Mouse (Mus musculus) heart, embryonic 13.5 days (tissue): Measurements from ENCODE around the gene Specc1. TPM values are rescaled to one million over a fixed set of nuclear protein-coding genes. Genes with fewer than 3 reads are reported as not detected.

Experiments used
- ATAC-seq: fragments of 200-750 bp; cut with Nextera tagmentation; 2 replicates; pipeline ENCODE4 v1.8.0; 2017; ENCODE audit warnings: moderate TSS enrichment; ENCODE audit not compliant: insufficient number of reproducible peaks, low FRiP score, low TSS enrichment; ENCODE audit errors: extremely low read depth
- H3K27ac ChIP-seq: fragments of 300-500 bp; sonication (generic); replicated peaks from 2 replicates; pipeline ENCODE4 v1.5.1; 2015; ENCODE audit warnings: moderate library complexity, mild to moderate bottlenecking, inconsistent platforms
- H3K27me3 ChIP-seq: fragments of 300-500 bp; sonication (generic); replicated peaks from 2 replicates; pipeline ENCODE4 v1.6.1; 2015; ENCODE audit warnings: mild to moderate bottlenecking, inconsistent platforms
- H3K36me3 ChIP-seq: fragments of 300-500 bp; sonication (generic); 2 replicates; pipeline ENCODE4 v1.6.1; 2015; ENCODE audit warnings: mild to moderate bottlenecking, inconsistent platforms
- H3K4me1 ChIP-seq: fragments of 300-500 bp; sonication (generic); 2 replicates; pipeline ENCODE4 v1.6.1; 2015; ENCODE audit warnings: inconsistent platforms
- H3K4me2 ChIP-seq: fragments of 300-500 bp; sonication (generic); 2 replicates; pipeline ENCODE4 v1.6.1; 2015; ENCODE audit warnings: inconsistent platforms, mild to moderate bottlenecking, moderate library complexity
- H3K4me3 ChIP-seq: fragments of 300-500 bp; sonication (generic); 2 replicates; pipeline ENCODE4 v1.5.1; 2015; ENCODE audit warnings: moderate library complexity, mild to moderate bottlenecking, inconsistent platforms
- H3K9ac ChIP-seq: fragments of 300-500 bp; sonication (generic); 2 replicates; pipeline ENCODE4 v1.6.1; 2015; ENCODE audit warnings: inconsistent platforms, mild to moderate bottlenecking, moderate library complexity
- H3K9me3 ChIP-seq: fragments of 300-500 bp; sonication (generic); 2 replicates; pipeline ENCODE4 v1.6.1; 2016; ENCODE audit warnings: inconsistent platforms
- WGBS: fragments of 180-500 bp; shearing (Covaris S2); methylation state at CpG from one replicate; pipeline ENCODE4 v1.1.7; 2015; ENCODE audit warnings: mixed read lengths; 5-methylcytosine and 5-hydroxymethylcytosine counted together
- polyA plus RNA-seq: library from polyadenylated mRNA; unstranded; fragments of >200 nt; fragmentation: Nextera tagmentation; extraction: Ambion mirVana; gene quantifications from 2 replicates; pipeline ENCODE4 v1.2.1, GENCODE M21; 2015

The Specc1 gene
- 12.2 and 13.1 TPM in 2 replicates for polyA plus RNA-seq

DNA sequence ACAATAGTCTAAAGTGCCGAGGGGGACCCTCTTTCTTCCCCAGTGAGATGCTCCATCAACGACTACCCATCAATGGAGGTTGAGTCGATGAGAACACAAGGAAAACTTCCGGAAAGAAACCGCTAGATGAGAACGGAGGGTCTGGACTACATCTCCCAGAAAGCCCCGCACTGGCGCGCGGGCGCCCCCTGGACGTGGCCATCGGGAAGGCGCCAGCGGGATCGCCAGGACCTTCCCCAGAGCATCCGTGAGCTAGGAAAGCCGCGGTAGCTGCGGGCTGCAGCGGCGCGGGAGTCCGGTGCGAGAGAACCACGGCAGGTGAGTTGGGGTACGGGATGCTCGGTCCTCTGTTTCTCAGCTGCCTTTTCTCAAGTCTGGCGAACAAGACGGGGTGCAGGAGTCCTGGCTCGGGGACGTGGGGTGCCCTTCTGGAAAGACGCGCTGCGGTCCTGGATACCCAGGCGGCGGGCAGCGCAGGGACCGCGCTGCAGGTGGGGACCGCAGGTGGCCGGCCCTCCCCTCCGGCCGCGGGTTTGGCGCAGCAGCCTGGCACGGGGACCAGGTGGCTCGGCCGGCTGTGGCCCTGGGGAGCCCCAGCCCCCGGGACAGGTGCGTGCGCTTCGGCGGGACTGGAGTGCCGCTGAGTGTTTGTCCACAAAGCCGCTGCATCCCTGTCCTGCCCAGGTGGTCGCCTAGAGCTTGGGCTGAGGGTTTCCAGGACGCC is at the start of gene Specc1:
TSS of gene Specc1 (plus strand) at position 192 of the 724 bp plus-strand sequence.
- under 1% methylated on average over 58 of the region's 58 CpGs for WGBS
- peak within 1 kb of the TSS; percentile 100 for H3K4me2 ChIP-seq

DNA sequence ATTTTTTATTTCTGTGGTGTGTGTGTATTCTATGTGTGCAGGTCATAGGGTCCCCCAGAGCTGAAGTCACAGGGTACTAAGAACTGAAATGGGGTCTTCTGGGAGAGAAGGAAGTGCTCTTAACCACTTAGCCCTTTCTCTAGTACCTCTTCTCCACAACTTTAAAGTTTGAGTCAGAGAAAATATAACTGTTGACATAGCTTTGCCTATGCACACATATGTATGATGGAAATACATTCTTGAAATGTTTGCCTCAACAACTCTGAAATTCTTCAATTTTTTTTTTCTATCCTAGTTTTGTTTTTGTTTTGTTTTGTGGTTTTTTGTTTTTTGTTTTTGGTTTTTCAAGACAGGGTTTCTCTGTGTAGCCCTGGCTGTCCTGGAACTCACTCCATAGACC is 48.2 kb upstream of the Specc1 start:
- H3K36me3 ChIP-seq = peaks cover 88% of the 10 kb centered on the region
- no peak overlapping the region for H3K4me3 ChIP-seq
- no peak overlapping the region for H3K9ac ChIP-seq
- no peak overlapping the region for H3K27ac ChIP-seq
- no peaks in the 10 kb centered on the region for H3K4me1 ChIP-seq
- H3K27me3 ChIP-seq = no peaks in the 10 kb centered on the region
- H3K4me2 ChIP-seq = no peak overlapping the region
- no peaks in the 10 kb centered on the region for H3K9me3 ChIP-seq
- ATAC-seq = no peak

More for the DNA sequence above, at the start of gene Specc1:
- Histone ChIP-seq H3K4me3 (peak within 1 kb of the TSS; percentile 70), H3K27ac (no peak within 1 kb of the TSS), H3K27me3 (peaks cover 30% of the 10 kb centered on the region), H3K9ac (peak within 1 kb of the TSS; percentile 78), H3K36me3 (no peaks in the 10 kb centered on the region), H3K9me3 (no peaks in the 10 kb centered on the region), H3K4me1 (peaks cover 8% of the 10 kb centered on the region)
- peak; percentile 48; the same call in 1 of the 2 replicates for ATAC-seq

DNA sequence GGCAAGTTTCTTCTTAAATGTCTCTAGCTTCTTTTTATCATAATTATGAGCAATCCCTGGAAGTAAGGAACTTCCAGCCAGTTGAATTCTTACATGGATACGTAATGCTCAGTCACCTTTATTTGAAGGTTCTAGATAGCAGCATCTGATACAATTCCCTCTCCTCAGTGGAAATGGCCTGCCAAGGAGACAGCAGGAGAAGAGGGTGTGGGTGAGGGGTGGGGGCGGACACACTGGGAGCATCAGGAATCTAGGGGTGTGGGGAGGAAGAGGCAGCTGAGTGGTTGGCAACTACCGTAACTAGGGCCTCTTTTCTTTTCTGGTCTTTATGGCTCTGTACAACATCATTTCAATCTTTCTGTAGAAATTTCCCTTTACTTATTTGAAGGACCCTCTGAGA is 36.9 kb upstream of the Specc1 start:
- Histone ChIP-seq H3K27me3 (no peaks in the 10 kb centered on the region), H3K4me2 (no peak overlapping the region), H3K4me1 (peaks cover 22% of the 10 kb centered on the region), H3K27ac (no peak overlapping the region), H3K4me3 (no peak overlapping the region), H3K9me3 (no peaks in the 10 kb centered on the region), H3K36me3 (peaks cover 44% of the 10 kb centered on the region), H3K9ac (no peak overlapping the region)
- WGBS = 94% methylated on average over 3 of the region's 3 CpGs
- ATAC-seq = no peak

DNA sequence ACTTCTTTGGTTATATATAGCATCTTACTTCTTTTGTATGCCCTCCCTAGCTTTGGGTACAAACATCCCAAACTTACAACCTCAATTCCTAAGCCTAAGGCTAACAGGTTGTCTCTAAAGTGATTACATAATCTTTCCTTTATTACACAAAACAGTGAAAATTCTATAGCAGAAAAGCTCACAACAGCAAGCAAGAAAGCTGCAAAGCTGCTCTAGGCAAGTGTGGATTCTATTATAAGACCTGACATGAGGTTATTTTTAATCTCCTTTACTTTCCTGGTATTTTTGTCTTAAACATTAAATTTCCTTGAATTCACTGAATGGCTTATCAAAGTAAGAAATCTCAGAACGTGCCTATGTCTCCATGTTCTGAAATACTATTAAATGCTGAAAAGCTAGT is 33.3 kb upstream of the Specc1 start:
- Histone ChIP-seq H3K9me3 (no peaks in the 10 kb centered on the region), H3K9ac (no peak overlapping the region), H3K27me3 (no peaks in the 10 kb centered on the region), H3K36me3 (peaks cover 31% of the 10 kb centered on the region), H3K27ac (no peak overlapping the region), H3K4me1 (peaks cover 34% of the 10 kb centered on the region), H3K4me2 (no peak overlapping the region), H3K4me3 (no peak overlapping the region)
- ATAC-seq = no peak
- 41% methylated on average over 1 of the region's 1 CpGs for WGBS

DNA sequence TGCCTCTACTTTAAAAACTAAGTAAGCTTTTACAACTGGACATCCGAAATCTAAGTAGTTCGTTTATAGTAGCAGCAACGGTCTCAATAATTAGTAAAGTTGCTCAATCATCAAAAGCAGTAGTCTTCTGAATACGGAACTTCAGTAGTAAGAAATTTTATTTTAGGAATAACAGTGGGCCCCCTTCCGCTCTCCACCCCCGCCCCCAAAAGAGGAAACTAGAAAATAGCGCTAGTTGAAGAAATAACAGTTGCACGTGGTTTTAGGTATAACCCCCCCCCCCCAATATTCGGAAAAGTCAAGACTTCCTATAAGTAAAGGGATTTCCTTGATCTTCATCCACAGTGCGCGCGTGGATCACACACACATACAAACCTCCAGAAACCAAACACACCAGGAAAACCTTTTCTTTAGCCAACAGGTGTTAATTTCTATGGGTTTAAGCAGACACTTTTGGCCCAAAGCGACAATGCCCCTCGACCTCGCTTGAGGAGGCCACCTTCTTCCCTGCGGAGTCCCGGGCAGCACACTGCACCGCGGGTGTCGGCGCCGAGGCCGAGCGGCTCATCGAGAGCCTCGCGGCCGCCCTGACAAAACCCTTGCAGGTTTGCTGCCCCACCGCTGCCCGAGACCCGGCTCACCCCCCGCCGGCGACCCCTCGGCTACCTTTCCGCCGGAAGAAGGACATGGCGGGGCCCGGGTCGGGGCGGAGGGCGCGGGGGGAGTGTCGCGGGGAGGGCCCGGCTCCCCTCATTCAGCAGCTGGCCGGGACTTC is 27.1 kb upstream of the Specc1 start:
- peak overlapping the region; percentile 98 for H3K27ac ChIP-seq
- peak overlapping the region; percentile 91 for H3K4me3 ChIP-seq
- ATAC-seq = peak; percentile 50; the same call in 1 of the 2 replicates
- peaks cover 9% of the 10 kb centered on the region for H3K36me3 ChIP-seq
- H3K9ac ChIP-seq = peak overlapping the region; percentile 96
- no peaks in the 10 kb centered on the region for H3K27me3 ChIP-seq
- peak overlapping the region; percentile 80 for H3K4me2 ChIP-seq
- WGBS = 2% methylated on average over 47 of the region's 47 CpGs
- H3K4me1 ChIP-seq = peaks cover 32% of the 10 kb centered on the region
- no peaks in the 10 kb centered on the region for H3K9me3 ChIP-seq

DNA sequence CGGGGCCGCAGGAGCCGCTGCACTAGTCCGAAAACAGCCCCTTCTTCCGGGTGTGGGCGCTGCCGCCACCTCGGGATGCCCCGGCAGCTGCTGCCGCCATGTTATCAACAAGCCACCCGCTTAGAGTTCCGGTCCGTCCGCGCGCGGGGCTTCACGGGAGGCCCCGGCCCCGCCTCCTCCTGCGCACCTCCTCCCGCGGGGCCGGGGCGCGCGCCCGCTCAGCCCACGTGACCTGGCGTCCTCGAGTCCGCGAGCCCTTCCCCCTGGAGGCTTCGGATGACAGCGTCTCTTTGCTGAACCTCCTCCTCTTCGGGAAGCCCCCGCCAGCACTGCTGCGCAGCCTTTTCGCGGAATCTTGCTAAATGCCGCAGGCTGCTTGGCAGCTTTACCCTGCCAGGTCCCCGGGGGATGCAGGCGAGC is 26.5 kb upstream of the Specc1 start, which contains the start of gene Akap10:
TSS of gene Akap10 (minus strand) at position 155 of the 420 bp plus-strand sequence.
- Histone ChIP-seq H3K27me3 (no peaks in the 10 kb centered on the region), H3K9me3 (no peaks in the 10 kb centered on the region), H3K36me3 (peaks cover 9% of the 10 kb centered on the region), H3K4me3 (peak within 1 kb of the TSS; percentile 91), H3K4me1 (peaks cover 28% of the 10 kb centered on the region), H3K9ac (peak within 1 kb of the TSS; percentile 96), H3K4me2 (peak within 1 kb of the TSS; percentile 80), H3K27ac (peak within 1 kb of the TSS; percentile 98)
- under 1% methylated on average over 43 of the region's 43 CpGs for WGBS
- ATAC-seq = peak; percentile 94

DNA sequence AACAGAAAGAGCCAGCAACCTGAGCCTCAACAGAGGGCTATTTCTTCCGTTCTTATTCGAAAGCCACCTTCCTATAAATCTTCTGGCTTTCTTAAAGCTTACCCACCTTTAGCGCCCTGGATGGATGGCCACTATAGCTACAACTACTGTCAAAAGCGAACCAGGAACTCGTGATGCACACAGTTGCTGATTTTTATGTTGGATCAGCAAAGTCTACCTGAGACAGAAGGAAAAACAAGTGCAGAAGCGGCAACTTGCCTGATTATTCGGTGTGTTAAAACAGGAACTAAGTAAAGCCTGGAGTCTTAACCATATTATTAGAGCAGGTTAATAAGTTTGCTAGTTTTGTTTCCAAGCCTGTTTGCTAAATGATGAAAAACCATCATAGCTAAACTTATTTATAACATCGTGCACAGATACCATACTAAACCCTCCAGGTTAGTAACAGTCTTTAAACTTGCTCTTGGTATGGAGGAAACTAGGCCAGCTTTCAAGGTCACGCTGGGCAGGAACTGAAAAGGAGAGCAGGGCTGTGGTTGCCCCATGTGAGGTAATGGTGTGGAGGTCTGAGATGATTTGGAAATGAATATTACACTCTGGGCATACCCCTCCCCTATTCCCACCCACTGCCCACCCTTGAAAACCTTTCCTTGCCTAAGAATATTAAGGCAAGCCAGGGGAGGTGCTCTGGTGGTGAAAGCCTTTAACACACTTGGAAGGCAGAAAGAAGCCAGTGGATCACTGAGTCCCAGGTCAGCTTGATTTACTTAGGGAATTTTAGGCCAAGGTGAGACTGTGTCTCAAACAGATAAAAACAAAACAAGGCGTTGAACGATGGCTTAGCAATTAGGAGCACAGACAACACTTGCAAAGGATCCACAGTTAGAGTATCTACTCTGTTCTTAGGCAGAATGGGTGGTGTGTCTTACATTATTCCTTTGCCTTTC is 25.6 kb upstream of the Specc1 start:
- Histone ChIP-seq H3K9ac (peak overlapping the region; percentile 96), H3K4me2 (peak overlapping the region; percentile 80), H3K27ac (peak overlapping the region; percentile 98), H3K4me1 (peaks cover 22% of the 10 kb centered on the region), H3K27me3 (no peaks in the 10 kb centered on the region), H3K36me3 (peaks cover 9% of the 10 kb centered on the region), H3K4me3 (peak overlapping the region; percentile 91), H3K9me3 (no peaks in the 10 kb centered on the region)
- ATAC-seq = 0 out of 2 replicates have a peak, but pooled peaks have one; percentile 4
- WGBS = 19% methylated on average over 11 of the region's 11 CpGs

DNA sequence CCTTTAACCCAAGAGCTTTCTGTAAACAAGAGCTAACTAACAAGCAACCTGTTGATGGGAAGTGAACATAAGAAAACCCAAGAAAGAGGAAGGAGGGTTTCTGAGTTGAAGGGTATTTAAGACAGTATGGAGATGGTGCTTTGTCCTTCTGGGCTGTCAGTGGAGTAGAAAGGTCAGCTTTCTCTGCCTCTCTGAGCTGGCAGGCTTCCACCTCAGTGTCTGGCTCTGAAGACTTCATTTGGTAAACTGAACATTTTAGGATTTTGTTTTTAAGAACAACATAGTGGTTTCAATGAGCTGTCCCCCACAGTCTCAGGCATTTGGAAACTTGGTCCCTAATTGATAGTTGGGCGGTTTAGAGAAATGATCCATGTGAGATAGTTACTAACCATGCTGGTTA is 18.8 kb upstream of the Specc1 start:
- Histone ChIP-seq H3K4me2 (no peak overlapping the region), H3K27ac (no peak overlapping the region), H3K4me1 (no peaks in the 10 kb centered on the region), H3K36me3 (no peaks in the 10 kb centered on the region), H3K27me3 (peaks cover 3% of the 10 kb centered on the region; the same call in 1 of the 2 replicates), H3K9me3 (no peaks in the 10 kb centered on the region), H3K4me3 (no peak overlapping the region), H3K9ac (no peak overlapping the region)
- WGBS = 74% methylated on average over 1 of the region's 1 CpGs
- no peak for ATAC-seq

DNA sequence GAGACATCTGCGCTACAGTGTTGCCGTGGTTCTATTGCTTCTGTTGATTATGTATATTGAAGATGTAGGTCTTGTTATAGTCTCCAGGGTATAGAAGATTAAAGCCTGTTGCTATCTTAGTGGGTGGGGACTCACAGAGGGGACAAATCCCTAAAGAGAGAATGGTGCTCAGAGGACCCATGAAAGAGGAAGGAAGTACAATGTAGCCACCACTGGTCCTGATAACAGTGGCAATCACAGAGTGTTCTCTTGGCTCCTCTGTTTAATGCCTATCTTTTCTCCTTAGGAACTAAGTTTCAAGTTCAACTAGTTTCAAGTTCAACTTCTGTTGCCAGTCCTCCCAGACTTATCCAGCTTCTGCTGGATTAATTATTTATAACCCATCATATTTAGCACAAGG is 13.7 kb upstream of the Specc1 start:
- no peaks in the 10 kb centered on the region for H3K4me1 ChIP-seq
- H3K27ac ChIP-seq = no peak overlapping the region
- H3K4me3 ChIP-seq = no peak overlapping the region
- H3K36me3 ChIP-seq = no peaks in the 10 kb centered on the region
- no peak overlapping the region for H3K9ac ChIP-seq
- H3K9me3 ChIP-seq = no peaks in the 10 kb centered on the region
- no peak overlapping the region for H3K4me2 ChIP-seq
- 77% methylated on average over 2 of the region's 2 CpGs for WGBS
- peaks cover 3% of the 10 kb centered on the region; the same call in 1 of the 2 replicates for H3K27me3 ChIP-seq
- ATAC-seq = no peak

DNA sequence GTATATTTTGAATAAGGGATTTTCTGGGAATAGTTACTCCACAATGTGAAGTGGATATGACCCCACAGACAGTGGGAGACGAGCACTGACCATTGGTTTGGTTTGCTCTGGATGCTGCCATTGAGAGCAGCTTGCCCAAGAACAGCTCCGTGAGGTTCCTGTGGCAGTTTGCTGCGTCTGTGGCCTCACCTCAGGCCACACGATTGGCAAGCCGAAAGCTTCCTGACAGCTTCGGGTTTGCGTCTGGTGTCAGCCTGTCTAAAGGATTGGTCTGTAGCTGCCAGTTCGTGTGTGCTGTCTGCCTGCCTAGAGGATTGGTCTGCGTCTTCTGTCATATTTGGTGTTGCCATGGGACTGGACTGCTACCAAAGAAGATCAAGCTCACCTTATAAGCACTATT is 12.1 kb upstream of the Specc1 start:
- no peak for ATAC-seq
- no peaks in the 10 kb centered on the region for H3K9me3 ChIP-seq
- H3K9ac ChIP-seq = no peak overlapping the region
- H3K36me3 ChIP-seq = no peaks in the 10 kb centered on the region
- H3K4me1 ChIP-seq = no peaks in the 10 kb centered on the region
- H3K4me3 ChIP-seq = no peak overlapping the region
- no peaks in the 10 kb centered on the region for H3K27me3 ChIP-seq
- WGBS = 65% methylated on average over 9 of the region's 9 CpGs
- no peak overlapping the region for H3K4me2 ChIP-seq
- H3K27ac ChIP-seq = no peak overlapping the region

DNA sequence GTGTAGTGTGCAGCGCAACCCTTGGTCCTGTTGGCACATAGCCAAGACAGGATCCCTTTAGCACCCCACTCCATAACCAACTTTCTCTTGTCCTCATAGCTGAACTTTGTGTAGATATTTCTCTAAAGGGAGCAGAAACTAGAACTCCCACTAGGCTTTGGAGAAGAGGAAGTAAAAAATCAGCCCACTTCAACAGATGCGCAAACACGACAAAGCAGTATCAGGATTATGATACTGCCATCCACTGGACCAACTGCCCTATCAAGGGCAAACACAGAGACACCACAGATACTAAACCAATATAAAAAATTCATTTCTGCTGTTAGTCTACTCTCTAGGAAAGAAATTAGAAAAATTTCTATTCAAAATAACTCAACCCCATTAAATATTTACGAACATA is 10.0 kb upstream of the Specc1 start:
- no peak for ATAC-seq
- Histone ChIP-seq H3K4me2 (no peak overlapping the region), H3K4me3 (no peak overlapping the region), H3K9ac (no peak overlapping the region), H3K27ac (no peak overlapping the region), H3K36me3 (no peaks in the 10 kb centered on the region), H3K4me1 (no peaks in the 10 kb centered on the region), H3K27me3 (no peaks in the 10 kb centered on the region), H3K9me3 (no peaks in the 10 kb centered on the region)
- 86% methylated on average over 4 of the region's 4 CpGs for WGBS
